Mouse (Mus musculus) kidney, adult 2 months (tissue): Measurements from ENCODE around the gene Klhl40. TPM values are rescaled to one million over a fixed set of nuclear protein-coding genes. Genes with fewer than 3 reads are reported as not detected.

Experiments
- DNase-seq: peaks from one replicate; pipeline ENCODE4 v3.0.0; 2021
- H3K27ac ChIP-seq: fragments of 200-500 bp; 2 replicates; pipeline ENCODE4 v1.5.1; 2012; ENCODE audit warnings: low read depth, low read length, control low read depth, inconsistent platforms; ENCODE audit not compliant: insufficient read depth
- H3K27me3 ChIP-seq: fragments of 200-500 bp; replicated peaks from 2 replicates; pipeline ENCODE4 v1.6.1; 2012; ENCODE audit warnings: mild to moderate bottlenecking, moderate library complexity, low read length, inconsistent platforms; ENCODE audit not compliant: control insufficient read depth, insufficient read depth
- H3K36me3 ChIP-seq: fragments of 200-500 bp; 2 replicates; pipeline ENCODE4 v1.6.1; 2012; ENCODE audit warnings: mild to moderate bottlenecking, moderate library complexity, low read length, inconsistent platforms; ENCODE audit not compliant: control insufficient read depth, insufficient read depth
- H3K4me1 ChIP-seq: fragments of 200-500 bp; 2 replicates; pipeline ENCODE4 v1.6.1; 2011; ENCODE audit warnings: low read length; ENCODE audit not compliant: control insufficient read depth, insufficient read depth
- H3K4me3 ChIP-seq: fragments of 200-500 bp; 2 replicates; pipeline ENCODE4 v1.5.1; 2011; ENCODE audit warnings: mild to moderate bottlenecking, low read depth, low read length, control low read depth; ENCODE audit not compliant: insufficient read depth
- CTCF ChIP-seq: fragments of 200-500 bp; conservative IDR thresholded peaks from 2 replicates; pipeline ENCODE4 v1.5.1; 2011; ENCODE audit warnings: low read depth, mild to moderate bottlenecking, control low read depth, low read length, moderate library complexity, mixed read lengths; ENCODE audit not compliant: insufficient read depth, insufficient read length
- POLR2A ChIP-seq: fragments of 200-500 bp; IDR thresholded peaks from one replicate; pipeline ENCODE4 v1.6.1; 2011; ENCODE audit warnings: low read depth, low read length, control low read depth
- WGBS: fragments of 180-500 bp; shearing (Covaris S2); methylation state at CpG from one replicate; pipeline ENCODE4 v1.1.7; 2018; 5-methylcytosine and 5-hydroxymethylcytosine counted together
- polyA plus RNA-seq: library from polyadenylated mRNA; depleted of rRNA; stranded (reverse); fragments of >200 nt; gene quantifications from 2 replicates; pipeline ENCODE4 v1.2.3, GENCODE M21; 2012

The Klhl40 gene
- polyA plus RNA-seq, 1 experiment = 1.6 TPM

- WGBS = 45% methylated on average over 3 of the region's 3 CpGs
- Histone ChIP-seq H3K27ac (no peak overlapping the region), H3K4me1 (peaks cover 7% of the 10 kb centered on the region), H3K4me3 (no peak overlapping the region), H3K36me3 (peaks cover 5% of the 10 kb centered on the region), H3K27me3 (no peaks in the 10 kb centered on the region)
- DNase-seq = peak; percentile 17
- TF ChIP-seq POLR2A (no peak), CTCF (no peak)
These were observed 20.0 kb upstream of the Klhl40 start for GRCm38 (mm10) chr9:121757432-121757831.

- WGBS = 53% methylated on average over 10 of the region's 10 CpGs
- Histone ChIP-seq H3K27me3 (no peaks in the 10 kb centered on the region), H3K4me1 (peaks cover 7% of the 10 kb centered on the region), H3K27ac (no peak overlapping the region), H3K36me3 (peaks cover 3% of the 10 kb centered on the region), H3K4me3 (no peak overlapping the region)
- peak; percentile 19 for DNase-seq
- no peak for TF ChIP-seq POLR2A
- TF ChIP-seq CTCF = no peak
These were observed 19.3 kb upstream of the Klhl40 start for GRCm38 (mm10) chr9:121757835-121758814.

DNA sequence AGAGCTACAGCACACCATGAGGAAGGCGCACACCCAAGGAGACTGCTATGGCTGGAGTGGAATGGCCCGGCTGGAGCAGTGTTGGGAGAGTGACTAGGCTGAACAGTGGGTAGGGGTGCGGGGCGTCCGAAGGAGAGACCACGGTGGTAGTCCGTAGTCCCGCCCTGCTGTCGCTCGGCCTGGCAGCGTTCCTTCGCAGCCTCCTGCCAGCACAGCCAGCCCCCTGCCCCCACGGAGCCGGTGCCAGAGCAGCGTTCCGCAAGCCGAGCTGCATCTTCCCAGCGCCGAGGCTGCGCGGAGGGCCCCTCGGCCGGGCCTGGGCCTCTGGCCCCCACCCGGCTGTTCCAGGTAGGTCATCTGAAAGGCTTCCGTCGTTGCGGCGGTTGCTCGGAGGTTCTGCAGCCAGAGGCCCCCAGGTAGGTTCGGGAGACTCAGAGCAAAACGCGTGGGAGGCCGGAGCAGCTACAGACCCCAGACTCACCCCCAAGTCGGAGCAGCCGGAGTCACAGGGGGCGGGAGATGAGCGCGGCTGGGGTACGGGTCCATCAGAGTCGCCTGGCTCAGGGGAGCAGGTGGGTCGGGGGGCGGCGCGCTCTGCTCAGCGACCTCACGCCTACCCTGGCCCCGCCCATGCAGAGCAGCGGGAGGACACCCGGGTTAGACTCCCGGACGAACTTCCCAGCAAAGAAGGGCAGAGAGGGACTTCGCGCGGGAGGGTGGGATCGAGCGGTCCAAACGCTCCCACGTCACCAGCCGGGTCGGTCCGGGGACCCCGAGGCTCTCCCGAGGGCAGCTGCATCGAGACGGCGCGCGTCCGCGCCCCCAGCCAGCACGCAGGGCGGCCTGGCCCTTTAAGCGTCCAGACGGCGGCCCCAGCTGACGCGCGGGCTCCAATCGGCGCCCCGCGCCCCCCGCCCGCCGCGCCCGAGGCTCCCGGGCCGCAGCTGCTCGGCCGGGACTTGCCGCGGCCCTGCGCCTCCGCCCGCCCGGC is 18.0 kb upstream of the Klhl40 start, which contains the start of gene Zfp651:
Gene Zfp651 (plus strand): TSS at position 240 of the 991 bp plus-strand sequence.
- Histone ChIP-seq H3K4me1 (peaks cover 7% of the 10 kb centered on the region), H3K27ac (0 out of 2 replicates have a peak within 1 kb of the TSS, but pooled peaks have one; percentile 27), H3K36me3 (peaks cover 1% of the 10 kb centered on the region; the same call in 1 of the 2 replicates), H3K4me3 (peak within 1 kb of the TSS; percentile 87), H3K27me3 (no peaks in the 10 kb centered on the region)
- 1% methylated on average over 90 of the region's 97 CpGs for WGBS
- TF ChIP-seq POLR2A (no peak), CTCF (no peak)
- DNase-seq = peak; percentile 46

DNA sequence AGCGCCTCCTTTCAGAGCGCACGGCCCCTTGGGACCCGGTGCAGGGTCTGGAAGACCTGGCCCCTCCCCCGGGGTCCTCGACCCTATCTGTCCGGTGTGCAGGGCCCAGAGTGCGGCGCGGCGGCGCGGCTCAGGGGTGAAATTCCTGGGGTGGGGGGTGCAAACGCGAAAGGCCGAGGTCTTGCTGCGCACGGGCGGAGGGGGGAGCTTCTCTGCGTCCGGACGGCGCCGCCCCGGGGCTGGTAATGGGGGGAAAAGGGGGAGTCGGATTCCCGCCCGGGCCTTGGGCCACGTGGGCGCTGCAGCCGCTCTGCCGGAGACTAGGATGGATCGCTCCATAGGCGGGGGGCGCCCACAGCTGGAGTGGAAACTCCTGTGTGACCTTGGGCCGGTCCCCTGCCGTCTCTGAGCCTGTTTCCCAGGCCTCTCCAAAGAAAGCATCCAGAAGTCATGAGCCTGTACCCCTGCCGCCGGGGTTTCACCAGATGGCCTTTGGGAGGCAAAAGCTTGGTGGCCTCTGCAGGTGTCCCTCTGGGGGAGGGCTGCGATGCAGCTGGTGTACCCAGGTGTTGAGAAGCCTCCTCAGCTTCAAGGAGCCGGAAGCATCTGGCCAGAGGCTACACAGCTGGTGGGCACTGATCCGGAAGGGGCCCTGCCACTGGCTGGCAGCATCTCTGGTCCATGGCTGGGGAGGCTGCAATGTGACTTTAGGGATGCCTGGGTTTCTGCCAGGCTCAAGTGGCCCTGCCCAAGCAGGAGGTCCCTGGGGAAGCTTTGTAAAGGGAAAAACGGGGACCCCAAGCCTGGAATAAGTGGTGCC is 16.9 kb upstream of the Klhl40 start:
- 3% methylated on average over 43 of the region's 43 CpGs for WGBS
- H3K27ac ChIP-seq = no peak overlapping the region
- no peak for TF ChIP-seq POLR2A
- no peak for TF ChIP-seq CTCF
- H3K4me1 ChIP-seq = peaks cover 7% of the 10 kb centered on the region
- no peaks in the 10 kb centered on the region; the same call in 1 of the 2 replicates for H3K36me3 ChIP-seq
- H3K4me3 ChIP-seq = peak overlapping the region; percentile 87
- no peaks in the 10 kb centered on the region for H3K27me3 ChIP-seq
- DNase-seq = peak; percentile 64

GRCm38 (mm10) chr9:121761091-121761665 is 16.2 kb upstream of the Klhl40 start:
- H3K27ac ChIP-seq = no peak overlapping the region

GRCm38 (mm10) chr9:121761787-121762186 is 15.6 kb upstream of the Klhl40 start:
- Histone ChIP-seq H3K27ac (no peak overlapping the region), H3K27me3 (no peaks in the 10 kb centered on the region), H3K4me3 (no peak overlapping the region), H3K4me1 (peaks cover 7% of the 10 kb centered on the region), H3K36me3 (no peaks in the 10 kb centered on the region)
- no peak for DNase-seq
- 88% methylated on average over 8 of the region's 8 CpGs for WGBS
- TF ChIP-seq POLR2A (no peak), CTCF (no peak)

More at GRCm38 (mm10) chr9:121761091-121761665, 16.2 kb upstream of the Klhl40 start:
- no peaks in the 10 kb centered on the region for H3K27me3 ChIP-seq
- H3K4me1 ChIP-seq = peaks cover 7% of the 10 kb centered on the region
- WGBS = 73% methylated on average over 10 of the region's 10 CpGs
- no peak overlapping the region for H3K4me3 ChIP-seq
- DNase-seq = no peak
- H3K36me3 ChIP-seq = no peaks in the 10 kb centered on the region
- TF ChIP-seq POLR2A (no peak), CTCF (no peak)
